Mouse (Mus musculus) liver, embryonic 14.5 days (tissue): ENCODE measurements around the gene Gck.

Source experiments
- CTCF ChIP-seq: IDR thresholded peaks from 2 replicates; pipeline ENCODE4 v1.5.1; 2016; ENCODE audit warnings: antibody characterized with exemption, low read depth, control low read depth
- EP300 ChIP-seq: IDR thresholded peaks from 2 replicates; pipeline ENCODE4 v1.6.1; 2016; ENCODE audit warnings: antibody characterized with exemption, low read depth

DNA sequence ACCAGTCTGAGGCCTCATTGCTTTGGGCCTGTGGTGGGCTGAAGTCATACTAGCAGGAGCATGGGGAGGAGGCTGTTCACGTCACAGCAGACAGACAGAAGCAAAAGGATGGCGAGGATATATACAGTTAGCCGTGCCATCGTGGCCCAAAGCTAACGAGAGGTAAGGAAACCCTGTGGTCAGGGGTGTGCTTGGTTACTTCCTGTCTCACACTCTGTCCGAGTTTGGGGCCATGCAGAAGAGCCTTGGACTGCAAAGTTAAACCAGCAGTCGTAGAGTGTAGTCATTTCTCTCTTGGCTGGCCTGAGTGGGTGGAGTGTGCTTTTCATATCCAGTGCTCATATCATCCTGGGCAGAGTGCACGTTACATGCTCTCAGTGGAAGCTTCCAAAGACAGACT is 67.4 kb downstream of the Gck start:
- TF ChIP-seq CTCF (no peak), EP300 (no peak)
